Mouse (Mus musculus) spleen, adult 2 months (tissue): ENCODE data around the gene Adprhl1. TPM values are rescaled to one million over a fixed set of nuclear protein-coding genes. Genes with fewer than 3 reads are reported as not detected.
A peak's percentile ranks its signal among the peaks of the same experiment; 100 is the strongest.

ENCODE experiments used
- DNase-seq, 2 experiments: peaks; one replicate each; pipeline versions ENCODE4 v3.0.0 to v3.0.0-alpha.2; 2012 to 2021; ENCODE audit warnings: low spot score in 2 of 2, low read depth in 1 of 2
- H3K27ac ChIP-seq: fragments of 200-500 bp; 2 replicates; pipeline ENCODE4 v1.5.1; 2012; ENCODE audit warnings: low read length, inconsistent platforms; ENCODE audit not compliant: insufficient read depth
- H3K27me3 ChIP-seq: fragments of 200-500 bp; 2 replicates; pipeline ENCODE4 v1.6.1; 2012; ENCODE audit warnings: mild to moderate bottlenecking, moderate library complexity, low read length, inconsistent platforms; ENCODE audit not compliant: control insufficient read depth, insufficient read depth
- H3K36me3 ChIP-seq: fragments of 200-500 bp; 2 replicates; pipeline ENCODE4 v1.6.1; 2012; ENCODE audit warnings: mild to moderate bottlenecking, low read length, inconsistent platforms; ENCODE audit not compliant: control insufficient read depth, insufficient read depth
- H3K4me1 ChIP-seq: fragments of 200-500 bp; 2 replicates; pipeline ENCODE4 v1.6.1; 2011; ENCODE audit warnings: inconsistent platforms; ENCODE audit not compliant: control insufficient read depth, insufficient read depth, insufficient read length
- H3K4me3 ChIP-seq: fragments of 200-500 bp; 2 replicates; pipeline ENCODE4 v1.5.1; 2011; ENCODE audit warnings: mild to moderate bottlenecking, inconsistent platforms; ENCODE audit not compliant: insufficient read depth, insufficient read length; ENCODE audit errors: extremely low read depth
- CTCF ChIP-seq: fragments of 200-500 bp; IDR thresholded peaks from 2 replicates; pipeline ENCODE4 v1.5.1; 2011; ENCODE audit warnings: mild to moderate bottlenecking, inconsistent platforms; ENCODE audit not compliant: insufficient read depth, insufficient read length, insufficient replicate concordance; ENCODE audit errors: extremely low read depth
- POLR2A ChIP-seq: fragments of 200-500 bp; IDR thresholded peaks from 2 replicates; pipeline ENCODE4 v1.6.1; 2011; ENCODE audit warnings: low read depth, low read length, inconsistent platforms
- WGBS: fragments of 180-500 bp; shearing (Covaris S2); methylation state at CpG from one replicate; pipeline ENCODE4 v1.1.7; 2018; 5-methylcytosine and 5-hydroxymethylcytosine counted together
- polyA plus RNA-seq: library from polyadenylated mRNA; depleted of rRNA; stranded (reverse); fragments of >200 nt; gene quantifications from 2 replicates; pipeline ENCODE4 v1.2.3, GENCODE M21; 2012

Gene Adprhl1
- polyA plus RNA-seq, 1 experiment = 0.18 TPM

GRCm38 (mm10) chr8:13200301-13201012 is 53.5 kb downstream of the Adprhl1 start, which contains the start of gene Grtp1:
Gene Grtp1, minus strand, starts transcription at chr8:13200620.
- H3K36me3 ChIP-seq = no peaks in the 10 kb centered on the region
- H3K4me3 ChIP-seq = peak within 1 kb of the TSS; percentile 61
- 3% methylated on average over 54 of the region's 58 CpGs for WGBS
- TF ChIP-seq CTCF (no peak), POLR2A (no peak)
- no peak within 1 kb of the TSS; the same call in 1 of the 2 replicates for H3K27ac ChIP-seq
- DNase-seq = no peak
- peaks cover 13% of the 10 kb centered on the region for H3K27me3 ChIP-seq
- no peaks in the 10 kb centered on the region; the same call in none of the 2 replicates for H3K4me1 ChIP-seq

- H3K36me3 ChIP-seq = no peaks in the 10 kb centered on the region
- no peak overlapping the region for H3K27ac ChIP-seq
Measured at GRCm38 (mm10) chr8:13199385-13200061, 54.4 kb downstream of the Adprhl1 start.

GRCm38 (mm10) chr8:13197493-13197892 is 56.5 kb downstream of the Adprhl1 start:
- DNase-seq = no peak
- Histone ChIP-seq H3K36me3 (no peaks in the 10 kb centered on the region), H3K4me3 (no peak overlapping the region), H3K27ac (no peak overlapping the region), H3K27me3 (peaks cover 13% of the 10 kb centered on the region), H3K4me1 (no peaks in the 10 kb centered on the region; the same call in none of the 2 replicates)
- WGBS = 89% methylated on average over 5 of the region's 5 CpGs
- TF ChIP-seq POLR2A (no peak), CTCF (no peak)

More at GRCm38 (mm10) chr8:13199385-13200061, 54.4 kb downstream of the Adprhl1 start:
- TF ChIP-seq POLR2A (no peak), CTCF (no peak)
- peaks cover 13% of the 10 kb centered on the region for H3K27me3 ChIP-seq
- H3K4me3 ChIP-seq = no peak overlapping the region
- no peaks in the 10 kb centered on the region; the same call in none of the 2 replicates for H3K4me1 ChIP-seq
- no peak for DNase-seq
- 57% methylated on average over 14 of the region's 14 CpGs for WGBS

- no peak for DNase-seq
- H3K27me3 ChIP-seq = peaks cover 4% of the 10 kb centered on the region
- no peak overlapping the region for H3K4me3 ChIP-seq
- no peaks in the 10 kb centered on the region for H3K4me1 ChIP-seq
- WGBS = 78% methylated on average over 10 of the region's 10 CpGs
- H3K36me3 ChIP-seq = no peaks in the 10 kb centered on the region
- H3K27ac ChIP-seq = no peak overlapping the region
- TF ChIP-seq CTCF (no peak), POLR2A (no peak)
Measured at GRCm38 (mm10) chr8:13194818-13195217, 59.1 kb downstream of the Adprhl1 start.

GRCm38 (mm10) chr8:13190235-13190634 is 63.7 kb downstream of the Adprhl1 start:
- DNase-seq = no peak
- H3K27me3 ChIP-seq = no peaks in the 10 kb centered on the region
- no peak overlapping the region for H3K27ac ChIP-seq
- no peak overlapping the region for H3K4me3 ChIP-seq
- 89% methylated on average over 8 of the region's 8 CpGs for WGBS
- H3K4me1 ChIP-seq = no peaks in the 10 kb centered on the region
- no peaks in the 10 kb centered on the region for H3K36me3 ChIP-seq
- TF ChIP-seq CTCF = no peak
- TF ChIP-seq POLR2A = no peak

GRCm38 (mm10) chr8:13188857-13189256 is 65.1 kb downstream of the Adprhl1 start:
- 86% methylated on average over 1 of the region's 1 CpGs for WGBS
- no peak for DNase-seq
- TF ChIP-seq CTCF (no peak), POLR2A (no peak)
- H3K27me3 ChIP-seq = no peaks in the 10 kb centered on the region
- H3K27ac ChIP-seq = no peak overlapping the region
- H3K4me1 ChIP-seq = no peaks in the 10 kb centered on the region
- no peak overlapping the region for H3K4me3 ChIP-seq
- no peaks in the 10 kb centered on the region for H3K36me3 ChIP-seq
